Mouse (Mus musculus) neutrophil, adult 5-6 weeks (primary cell): ENCODE measurements around the gene Gba. TPM values are rescaled to one million over a fixed set of nuclear protein-coding genes. Genes with fewer than 3 reads are reported as not detected.

Experiments
- ATAC-seq: fragments of 151-379, 151-347 bp; 2 replicates; pipeline ENCODE4 v1.8.0; 2017; ENCODE audit warnings: mild to moderate bottlenecking, moderate TSS enrichment; ENCODE audit not compliant: insufficient number of reproducible peaks, poor library complexity, low FRiP score, severe bottlenecking; ENCODE audit errors: extremely low read depth
- total RNA-seq: library from RNA; stranded (forward); fragments of 200-1000 nt; gene quantifications from 2 replicates; pipeline ENCODE4 v1.2.3, GENCODE M21; 2017

The Gba gene
- total RNA-seq, 1 experiment from 2014 or later = 76.0 TPM

GRCm38 (mm10) chr3:89231345-89231744, 28.6 kb downstream of the Gba start:
- ATAC-seq = no peak

DNA sequence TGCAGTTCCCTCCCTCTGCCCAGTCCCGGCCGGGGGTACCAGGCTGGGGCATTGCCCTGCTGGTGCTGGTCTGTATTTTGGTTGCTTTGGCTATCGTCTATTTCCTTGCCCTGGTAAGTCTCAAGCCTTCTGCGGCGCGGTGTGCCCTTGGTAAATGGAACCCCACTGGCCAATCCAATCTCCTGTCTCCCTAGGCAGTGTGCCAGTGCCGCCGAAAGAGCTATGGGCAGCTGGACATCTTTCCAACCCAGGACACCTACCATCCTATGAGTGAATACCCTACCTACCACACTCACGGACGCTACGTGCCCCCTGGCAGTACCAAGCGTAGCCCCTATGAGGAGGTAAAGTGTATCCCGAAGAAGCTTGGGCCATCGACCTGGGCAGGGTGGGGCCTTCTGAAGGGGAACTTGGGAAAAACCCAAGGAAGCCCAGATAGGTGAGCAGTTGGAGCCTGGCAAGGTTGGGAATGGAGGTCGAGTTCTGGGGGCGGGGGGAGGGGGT, 29.1 kb downstream of the Gba start:
- ATAC-seq = no peak

- ATAC-seq = no peak
Observed at GRCm38 (mm10) chr3:89232614-89233013, 29.9 kb downstream of the Gba start.

DNA sequence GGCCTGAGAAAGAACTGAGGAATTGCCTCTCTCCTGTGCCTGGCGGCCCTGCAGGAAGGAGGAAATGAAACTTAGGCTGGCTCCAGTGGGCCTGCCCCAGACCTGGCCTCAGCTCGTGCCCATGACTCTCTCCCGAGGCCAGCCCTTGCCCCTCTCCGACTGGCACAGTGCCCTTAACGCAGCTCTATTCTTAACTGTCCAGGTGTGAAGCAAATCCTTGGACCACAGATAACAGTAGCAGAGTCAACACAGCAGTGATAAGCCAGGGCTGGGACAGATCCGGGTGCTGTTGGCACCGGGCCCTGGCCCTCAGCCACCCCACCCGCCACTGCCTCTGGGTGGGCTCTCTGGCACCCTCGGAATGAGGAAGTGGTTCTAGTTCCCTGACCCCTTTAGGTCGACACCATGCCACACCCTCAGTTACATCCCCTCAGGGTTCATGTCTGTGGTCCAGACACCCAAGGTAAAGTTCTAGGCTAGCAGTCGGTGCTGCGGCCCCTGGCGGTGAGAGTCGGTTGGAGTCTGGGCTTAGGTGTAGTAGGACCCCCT, 30.9 kb downstream of the Gba start:
- ATAC-seq = peak; percentile 45

- no peak for ATAC-seq
Observed at GRCm38 (mm10) chr3:89236516-89236915, 33.8 kb downstream of the Gba start.

DNA sequence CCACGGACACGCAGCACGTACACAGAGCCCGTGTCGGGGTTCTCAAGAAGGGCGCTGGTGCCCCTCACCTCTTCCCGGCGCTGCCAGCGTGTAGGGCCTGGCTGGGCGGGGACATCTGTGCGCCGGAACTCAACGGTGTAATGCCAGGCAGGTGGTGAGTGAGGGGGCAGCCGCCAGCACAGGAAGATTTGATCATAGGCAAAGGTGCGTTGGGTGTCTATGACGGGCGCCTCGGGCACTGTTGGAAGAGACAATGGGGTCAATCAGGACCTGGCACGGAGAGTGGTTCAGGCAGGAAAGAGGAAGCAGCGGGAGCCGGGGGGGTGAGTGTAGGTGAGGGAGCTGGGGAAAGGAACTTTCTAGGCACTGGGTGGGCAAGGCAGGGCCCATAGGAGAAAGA, 35.0 kb downstream of the Gba start:
- ATAC-seq = no peak

DNA sequence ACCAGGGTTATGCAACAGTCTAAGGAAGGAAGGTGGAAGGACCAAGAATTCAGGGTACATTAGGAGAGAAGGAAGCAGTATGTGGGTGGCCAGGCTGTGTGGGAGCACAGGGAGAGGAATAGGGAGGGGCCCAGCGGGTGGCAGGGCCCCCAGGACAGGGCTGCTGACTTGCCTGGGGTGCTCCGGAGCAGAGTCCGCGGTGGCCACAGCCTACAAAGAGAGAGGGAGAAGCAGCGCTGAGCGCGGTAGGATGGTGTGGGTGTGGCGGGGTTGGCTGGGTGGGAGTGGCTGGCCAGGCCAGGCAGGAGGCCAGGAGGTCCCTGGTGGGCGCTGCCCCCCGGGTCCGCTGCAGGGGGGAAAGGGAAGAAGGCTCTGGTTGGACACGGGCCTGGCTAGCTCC, 35.8 kb downstream of the Gba start:
- no peak for ATAC-seq

GRCm38 (mm10) chr3:89242331-89242895, 39.7 kb downstream of the Gba start:
- ATAC-seq = peak; percentile 37

DNA sequence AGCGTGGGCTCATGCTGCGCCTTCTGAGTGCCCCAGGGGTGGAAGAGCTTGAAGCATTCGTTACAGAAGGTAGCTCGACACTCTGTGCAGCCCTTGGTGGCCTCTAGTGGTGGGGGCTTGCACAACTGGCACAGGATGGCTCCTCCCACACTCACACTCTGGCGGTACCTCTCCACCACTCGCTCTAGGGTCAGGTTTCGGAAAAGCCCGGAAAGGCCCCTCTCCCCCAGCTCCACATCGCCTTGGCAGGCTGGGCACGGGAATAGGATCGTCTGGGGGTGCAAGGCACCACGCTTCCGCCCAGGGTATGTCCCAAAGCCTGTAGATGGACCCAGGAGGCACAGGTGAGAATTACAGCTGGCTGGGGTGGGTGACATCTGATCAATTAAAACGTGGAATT, 40.9 kb downstream of the Gba start:
- ATAC-seq = peak; percentile 68

- ATAC-seq = 0 out of 2 replicates have a peak, but pooled peaks have one; percentile 13
Observed at GRCm38 (mm10) chr3:89244158-89244981, 41.6 kb downstream of the Gba start.

DNA sequence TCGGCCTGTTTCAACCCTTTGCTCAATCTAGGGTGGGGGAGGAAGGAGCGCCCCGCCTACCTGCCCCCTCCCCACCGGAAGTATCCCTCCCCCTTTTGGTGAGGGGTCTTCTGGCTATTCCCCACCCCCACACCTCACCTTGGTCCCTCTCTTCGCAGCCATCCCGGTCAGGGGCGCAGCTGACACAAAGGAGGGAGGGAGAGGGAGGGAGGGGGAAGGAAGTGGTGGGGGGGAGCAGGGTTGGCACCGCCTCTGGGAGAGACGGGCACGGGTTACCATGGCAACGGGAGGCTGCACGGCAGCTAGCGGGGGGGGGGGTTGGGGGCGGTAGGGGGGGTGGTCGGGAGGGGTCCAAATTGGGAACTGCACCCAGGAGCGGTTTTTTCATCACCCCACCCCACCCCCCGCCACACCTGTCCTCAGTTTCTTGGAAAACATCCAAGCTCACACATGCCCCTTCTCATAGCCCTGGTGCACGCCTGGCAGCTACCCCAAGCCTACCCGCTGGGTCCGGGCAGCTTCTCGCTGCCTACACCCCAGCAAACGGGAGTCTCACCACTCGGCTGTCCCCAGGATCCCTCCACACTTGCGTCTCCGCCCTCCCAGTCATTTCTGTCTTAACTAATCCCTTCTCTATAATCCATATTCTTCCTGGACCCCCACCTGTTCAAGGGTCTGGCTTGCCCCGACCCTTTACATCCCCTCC, 42.4 kb downstream of the Gba start:
- no peak for ATAC-seq

- no peak for ATAC-seq
Observed at GRCm38 (mm10) chr3:89245688-89246171, 43.0 kb downstream of the Gba start, which contains the start of gene Krtcap2. Gene Krtcap2 (plus strand): TSS chr3:89245966.

- ATAC-seq = peak; percentile 73
Observed at GRCm38 (mm10) chr3:89246261-89247100, 43.8 kb downstream of the Gba start, which contains the start of gene Trim46. Gene Trim46 (minus strand): TSS chr3:89246309.

DNA sequence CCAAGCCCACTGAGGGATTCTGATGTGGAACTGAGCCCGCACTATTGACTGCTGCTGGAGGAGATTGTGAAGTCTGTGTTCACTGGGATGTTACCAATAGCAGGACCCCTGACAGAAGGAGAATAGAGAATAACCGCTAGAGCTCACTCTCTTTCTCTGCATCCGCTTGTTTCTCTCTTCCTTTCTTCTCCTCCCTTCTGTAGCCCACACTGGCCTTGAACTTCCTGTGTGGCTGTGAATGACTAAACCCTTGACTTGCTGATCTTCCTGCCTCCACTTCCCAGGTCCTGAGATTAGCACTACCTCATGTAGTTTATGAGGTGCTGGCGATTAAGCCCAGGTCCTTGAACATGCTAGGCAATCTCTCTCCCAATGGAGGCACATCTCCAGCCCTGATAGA, 44.7 kb downstream of the Gba start:
- ATAC-seq = no peak

DNA sequence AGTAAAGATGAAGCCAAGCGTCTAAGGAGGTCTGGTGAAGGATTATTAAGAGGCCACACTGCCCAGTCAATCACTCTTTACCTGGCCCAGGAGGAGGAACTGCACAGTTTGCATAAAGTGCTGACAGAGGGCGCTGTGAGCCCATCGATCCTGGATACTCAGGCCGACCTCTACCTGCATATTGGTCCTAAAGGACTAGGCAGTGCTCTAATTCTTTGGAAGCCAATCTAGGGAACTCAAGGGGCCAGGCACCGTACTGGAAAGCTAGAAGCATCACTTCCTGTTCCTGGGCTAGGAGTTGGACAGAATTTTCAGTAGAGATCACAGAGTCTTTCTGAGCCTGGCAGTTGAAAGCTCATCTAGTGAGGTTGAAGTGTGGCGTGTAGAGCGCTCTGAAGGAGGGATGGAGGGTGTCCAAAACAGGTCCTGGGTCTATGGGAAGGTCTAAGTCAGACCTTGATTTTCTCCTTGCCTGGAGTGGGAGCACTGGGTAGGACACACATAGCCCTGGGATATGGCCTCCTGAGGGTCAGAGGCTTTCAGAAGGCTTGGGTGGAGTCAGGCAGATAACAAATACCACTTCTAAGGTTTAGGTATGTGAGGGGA, 47.8 kb downstream of the Gba start:
- ATAC-seq = peak; percentile 38

DNA sequence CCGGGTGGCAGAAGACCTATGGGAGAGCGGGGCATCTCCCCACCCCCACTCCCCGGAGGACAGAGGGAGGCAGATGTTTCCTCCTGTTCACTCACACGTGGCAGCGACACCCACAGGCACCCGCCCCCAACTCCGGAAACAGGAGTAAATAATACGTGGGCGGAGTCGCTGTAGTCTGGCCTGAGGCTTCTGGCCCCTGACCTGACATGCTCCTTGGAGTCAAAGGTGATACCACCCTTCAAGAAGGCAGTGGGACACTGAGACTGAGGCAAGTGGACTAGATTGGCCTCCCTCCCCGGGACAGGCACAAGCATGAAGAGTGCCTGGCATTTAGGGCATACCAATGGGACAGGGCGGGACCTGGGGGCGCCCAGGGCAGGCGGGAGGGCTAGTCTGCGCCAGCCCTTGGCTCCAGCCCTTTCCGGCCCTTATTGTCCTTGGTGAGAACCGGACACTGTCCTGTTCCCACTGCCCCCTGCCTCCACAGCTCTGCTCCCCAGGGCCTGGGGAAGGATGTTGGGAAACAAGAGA, 48.7 kb downstream of the Gba start:
- ATAC-seq = peak; percentile 76

DNA sequence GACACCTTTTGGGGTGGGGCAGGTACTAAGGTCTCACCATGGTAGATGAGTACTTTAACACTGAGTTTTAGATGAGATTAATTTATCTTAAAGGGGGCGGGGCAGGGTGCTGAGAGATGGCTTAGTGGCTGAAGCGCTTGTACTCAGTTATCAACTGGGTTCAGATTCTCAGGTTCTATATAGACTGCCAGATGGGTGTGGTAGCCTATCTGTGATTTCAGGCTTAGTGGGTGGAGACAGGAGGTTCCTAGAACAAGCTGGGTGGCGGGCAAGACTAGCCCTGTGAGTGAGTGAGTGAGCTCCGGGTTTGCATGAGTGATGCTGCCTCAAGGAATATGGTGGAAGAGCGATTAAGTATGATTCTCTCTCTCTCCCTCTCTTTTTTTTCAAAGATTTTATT, 52.3 kb downstream of the Gba start:
- no peak for ATAC-seq

DNA sequence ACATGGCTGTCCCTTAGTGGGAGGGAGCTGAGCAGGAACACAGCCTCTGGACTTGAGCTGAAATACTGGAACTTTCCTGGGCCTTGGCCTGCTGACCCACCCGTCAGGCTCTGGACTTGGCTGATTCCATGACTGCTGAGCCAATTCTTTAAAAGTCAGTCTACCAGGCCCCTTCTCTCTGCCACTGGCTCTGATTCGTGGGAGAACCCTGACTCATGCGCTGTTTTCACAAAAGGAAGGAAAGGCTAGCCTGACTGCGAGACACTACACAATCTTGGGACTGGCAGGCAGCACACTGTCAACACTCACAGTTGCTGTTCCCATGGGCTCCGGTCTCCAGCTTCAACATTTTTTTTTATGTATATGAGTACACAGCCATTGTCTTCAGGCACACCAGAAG, 53.4 kb downstream of the Gba start:
- ATAC-seq = no peak
